Mouse (Mus musculus) B cell, adult (primary cell): Measurements from ENCODE around the gene Gm11639. TPM values are rescaled to one million over a fixed set of nuclear protein-coding genes. Genes with fewer than 3 reads are reported as not detected.

Experiments
- total RNA-seq: library from RNA; stranded (reverse); gene quantifications from 4 replicates; pipeline ENCODE4 v1.2.4, GENCODE M21; 2023; ENCODE audit not compliant: inconsistent age

The Gm11639 gene
- total RNA-seq, result 0.15 TPM in 1 of 4 replicates, not detected in the others

DNA sequence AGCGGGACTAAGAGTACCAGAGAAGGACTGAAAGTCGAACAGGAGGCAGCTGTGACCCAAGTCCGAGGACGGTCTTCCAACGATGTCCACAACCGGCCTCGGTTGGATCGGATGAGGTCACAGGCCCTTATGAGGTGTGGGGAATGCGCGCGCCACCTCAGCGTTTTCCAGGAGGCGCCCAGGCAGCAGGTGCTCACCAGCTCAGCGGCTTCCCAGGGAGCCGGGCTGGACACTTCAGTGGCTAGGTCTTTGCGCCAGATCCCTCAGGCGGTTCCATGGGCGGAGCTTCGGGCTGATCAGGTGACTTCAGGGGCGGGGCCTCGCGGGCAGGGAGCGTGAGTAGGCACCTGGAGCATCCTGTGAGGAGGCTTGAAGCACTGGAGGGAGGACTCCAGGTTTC lies at the start of gene Gm11639:
Gene Gm11639, plus strand, starts transcription at position 160 of the 400 bp plus-strand sequence.

GRCm38 (mm10) chr11:105063292-105063691 lies 377.8 kb downstream of the Gm11639 start, which contains the start of gene Efcab3:
Gene Efcab3 (plus strand): TSS chr11:105063592.

GRCm38 (mm10) chr11:105125735-105126519 lies 440.4 kb downstream of the Gm11639 start, which contains the start of gene Mettl2:
Gene Mettl2 (plus strand): TSS chr11:105126425.

DNA sequence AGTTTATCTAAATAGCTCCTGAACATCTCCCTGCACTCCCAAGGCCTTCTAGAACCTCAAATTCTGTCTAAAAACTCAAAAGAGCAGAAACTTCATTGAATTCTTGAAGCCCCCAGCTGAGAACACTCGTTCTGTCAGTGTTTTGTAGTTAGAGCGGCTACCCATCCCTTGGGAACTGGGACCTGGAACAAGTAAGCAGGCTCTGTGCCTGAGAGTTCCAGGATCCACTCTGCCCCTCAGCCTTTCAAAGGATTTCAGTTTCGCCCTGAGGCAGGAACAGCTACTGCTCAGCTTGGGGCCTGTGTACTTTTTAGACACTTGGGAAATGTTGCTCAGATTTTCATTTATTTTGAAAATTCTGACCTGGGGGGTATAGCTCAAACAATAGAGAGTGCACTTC lies 461.1 kb downstream of the Gm11639 start, which contains the start of gene Gm10842:
Gene Gm10842, plus strand, starts transcription at position 301 of the 400 bp plus-strand sequence.

Other genes starting within 250 kb of the Gm11639 start
- gene Kansl1, start 216.8 kb upstream of the Gm11639 start, total RNA-seq, result 124 to 134 TPM (median 128 TPM) in 4 replicates
- 36.4 to 53.6 TPM (median 44.3 TPM) in 4 replicates for gene Cdc27, start 135.1 kb upstream of the Gm11639 start, total RNA-seq
- 44.6 to 61.8 TPM (median 56.4 TPM) in 4 replicates for gene Myl4, start 135.0 kb upstream of the Gm11639 start, total RNA-seq
- gene Itgb3, start 77.7 kb upstream of the Gm11639 start, total RNA-seq, result 32.4 to 40.2 TPM (median 37.8 TPM) in 4 replicates